7 mouse cellular contexts compared by ENCODE assay signal in genomic region chr13:55634639-55635127, GRCm38 (mm10). TPM values are rescaled to one million over a fixed set of nuclear protein-coding genes. Genes with fewer than 3 reads are reported as not detected.
DNase-seq lines count a peak whose midpoint lies in the region; ATAC-seq lines count a peak whose summit lies in the region.

TSS of gene Ddx46 (plus strand) at chr13:55635027.

- H3K4me1 ChIP-seq in intestine, embryonic 15.5 days (replicated peaks): peaks cover 6% of the 10 kb centered on the region; the same call in 1 of the 2 replicates
- peaks cover 8% of the 10 kb centered on the region; the same call in 1 of the 2 replicates for H3K4me1 ChIP-seq in midbrain, embryonic 11.5 days (ENCODE audit: control insufficient read depth, insufficient read depth, low read length)

- peak within 1 kb of the TSS; percentile 70 for H3K4me2 ChIP-seq in intestine, embryonic 15.5 days (replicated peaks)
- peak within 1 kb of the TSS; percentile 77 for H3K4me2 ChIP-seq in midbrain, embryonic 11.5 days

- 6% methylated on average over 30 of the region's 30 CpGs for WGBS in intestine, embryonic 15.5 days
- WGBS in midbrain, embryonic 11.5 days: 6% methylated on average over 30 of the region's 30 CpGs

- H3K27me3 ChIP-seq in intestine, embryonic 15.5 days (replicated peaks): no peaks in the 10 kb centered on the region
- no peaks in the 10 kb centered on the region for H3K27me3 ChIP-seq in midbrain, embryonic 11.5 days (ENCODE audit: control insufficient read depth, insufficient read depth, low read length)

- peak within 1 kb of the TSS; percentile 96 for H3K9ac ChIP-seq in intestine, embryonic 15.5 days
- H3K9ac ChIP-seq in midbrain, embryonic 11.5 days (ENCODE audit: low read length): peak within 1 kb of the TSS; percentile 94

- H3K27ac ChIP-seq in intestine, embryonic 15.5 days: no peak within 1 kb of the TSS
- H3K27ac ChIP-seq in midbrain, embryonic 11.5 days (ENCODE audit: low read depth, low read length): no peak within 1 kb of the TSS

- intact Hi-C loops in left cerebral cortex, postnatal 36 days (cut with DNase I): loop anchor here (2.0 kb wide), 1 partner anchor 34 kb away; no protein-coding TSS in a partner anchor

- H3K4me3 ChIP-seq in intestine, embryonic 15.5 days (replicated peaks): peak within 1 kb of the TSS; percentile 98
- peak within 1 kb of the TSS; percentile 98 for H3K4me3 ChIP-seq in midbrain, embryonic 11.5 days (ENCODE audit: low read depth, low read length)

- no peaks in the 10 kb centered on the region for H3K9me3 ChIP-seq in intestine, embryonic 15.5 days
- H3K9me3 ChIP-seq in midbrain, embryonic 11.5 days (ENCODE audit: control insufficient read depth, low read length): no peaks in the 10 kb centered on the region

- H3K36me3 ChIP-seq in intestine, embryonic 15.5 days: peaks cover 13% of the 10 kb centered on the region; the same call in 1 of the 2 replicates
- H3K36me3 ChIP-seq in midbrain, embryonic 11.5 days (ENCODE audit: control insufficient read depth, insufficient read depth, low read length): 0 out of 2 replicates have a peak, but pooled peaks cover 8% of the 10 kb centered on the region

- peak; percentile 90 to 94 for DNase-seq in adrenal gland, adult 18-20 months (ENCODE audit: low spot score in 2 of 2)
- peak; percentile 93 for DNase-seq in embryo, embryonic 11 days
- peak; percentile 86 for DNase-seq in gastrocnemius, postnatal 25 days
- peak; percentile 86 to 90 for DNase-seq in left cerebral cortex, postnatal 36 days (ENCODE audit: low spot score in 2 of 2)
- DNase-seq in midbrain, embryonic 11.5 days (ENCODE audit: low spot score, missing footprints): peak; percentile 100
- peak; percentile 81 for DNase-seq in skeletal muscle tissue, adult 2 months (ENCODE audit: low read depth, low spot score)

- peak; percentile 93 for ATAC-seq in intestine, embryonic 15.5 days
- peak; percentile 91 for ATAC-seq in midbrain, embryonic 11.5 days (ENCODE audit: low FRiP score)

RNA-seq across cellular contexts. Expression of gene Ddx46, which starts in this region (rescaled TPM):
- total RNA-seq in adrenal gland, adult 18-20 months (2021): 10 to 100 TPM; 24.0 to 36.4 TPM
- 10 to 100 TPM; 17.1 to 18.5 TPM for total RNA-seq in gastrocnemius, postnatal 25 days (2021)
- polyA plus RNA-seq in intestine, embryonic 15.5 days (2015; fragmentation: Nextera tagmentation; extraction: Ambion mirVana): 31.4 and 31.5 TPM in 2 replicates
- total RNA-seq in left cerebral cortex, postnatal 36 days (2021): 10 to 100 TPM; 40.5 to 52.9 TPM
- polyA plus RNA-seq in midbrain, embryonic 11.5 days (2014; fragmentation: Nextera tagmentation; extraction: Ambion mirVana): 48.4 and 63.1 TPM in 2 replicates
